Mouse (Mus musculus): ENCODE measurements around the gene Siglech.

DNA sequence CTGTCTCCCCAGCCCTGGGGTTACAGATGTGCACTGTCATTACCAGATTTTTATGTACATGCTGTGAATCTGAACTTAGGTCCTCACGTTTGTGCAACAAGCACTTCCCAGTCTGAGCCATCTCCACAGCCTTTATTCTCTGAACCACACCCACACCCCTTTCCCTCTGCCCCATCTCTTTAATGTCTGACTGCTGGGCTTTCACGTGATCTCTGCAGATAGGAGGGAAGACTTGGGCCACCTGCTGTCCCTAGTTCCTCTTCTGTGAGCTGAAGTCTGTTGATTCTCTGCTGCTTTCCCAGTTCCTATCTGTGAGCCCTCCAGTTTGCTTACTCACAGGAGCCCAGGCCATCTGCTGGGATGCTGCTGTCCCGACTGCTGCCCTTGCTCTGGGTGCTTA is at the start of gene Siglech:
- no peak for TF ChIP-seq GATA1 (IDR thresholded peaks at IDR 0.05; ENCODE audit: low read length)
- no peak for TF ChIP-seq TAL1 (IDR thresholded peaks at IDR 0.05; ENCODE audit: low read length)
